Mouse (Mus musculus): ENCODE results near the gene Azi2.

The Azi2 gene

GRCm38 (mm10) chr9:118071337-118071736 is 31.0 kb downstream of the Azi2 start:
- in situ Hi-C loops (cut with MboI; ENCODE audit: low pct_unique_long_range_greater_than_20kb in 1 of 2, low sequenced_read_pairs in 2 of 2, unreplicated experiment in 1 of 2), result loop anchor here (25.0 kb wide), 2 partner anchors 291 to 416 kb away; partner anchors contain the start of gene Eomes (in 2 of the 2)

GRCm38 (mm10) chr9:118072101-118072500 is 31.8 kb downstream of the Azi2 start:
- in situ Hi-C loops (cut with MboI; ENCODE audit: low pct_unique_long_range_greater_than_20kb in 1 of 2, low sequenced_read_pairs in 2 of 2, unreplicated experiment in 1 of 2), result loop anchor here (25.0 kb wide), 2 partner anchors 290 to 415 kb away; partner anchors contain the start of gene Eomes (in 2 of the 2)

- in situ Hi-C loops (cut with MboI; ENCODE audit: low pct_unique_long_range_greater_than_20kb in 1 of 2, low sequenced_read_pairs in 2 of 2, unreplicated experiment in 1 of 2), result loop anchor here (25.0 kb wide), 2 partner anchors 289 to 414 kb away; partner anchors contain the start of gene Eomes (in 2 of the 2)
Observed at GRCm38 (mm10) chr9:118073358-118073757, 33.1 kb downstream of the Azi2 start.

GRCm38 (mm10) chr9:118082575-118083431 is 42.5 kb downstream of the Azi2 start:
- in situ Hi-C loops (cut with MboI; ENCODE audit: low pct_unique_long_range_greater_than_20kb in 1 of 2, low sequenced_read_pairs in 2 of 2, unreplicated experiment in 1 of 2), result no loop called here

- in situ Hi-C loops (cut with MboI; ENCODE audit: low pct_unique_long_range_greater_than_20kb in 1 of 2, low sequenced_read_pairs in 2 of 2, unreplicated experiment in 1 of 2), result no loop called here
Observed at GRCm38 (mm10) chr9:118083834-118084233, 43.5 kb downstream of the Azi2 start.

- in situ Hi-C loops (cut with MboI; ENCODE audit: low pct_unique_long_range_greater_than_20kb in 1 of 2, low sequenced_read_pairs in 2 of 2, unreplicated experiment in 1 of 2), result no loop called here
Observed at GRCm38 (mm10) chr9:118099395-118099794, 59.1 kb downstream of the Azi2 start.

GRCm38 (mm10) chr9:118100484-118100883 is 60.2 kb downstream of the Azi2 start:
- in situ Hi-C loops (cut with MboI; ENCODE audit: low pct_unique_long_range_greater_than_20kb in 1 of 2, low sequenced_read_pairs in 2 of 2, unreplicated experiment in 1 of 2), result no loop called here

- in situ Hi-C loops (cut with MboI; ENCODE audit: low pct_unique_long_range_greater_than_20kb in 1 of 2, low sequenced_read_pairs in 2 of 2, unreplicated experiment in 1 of 2), result no loop called here
Observed at GRCm38 (mm10) chr9:118101802-118102201, 61.5 kb downstream of the Azi2 start.

- in situ Hi-C loops (cut with MboI; ENCODE audit: low pct_unique_long_range_greater_than_20kb in 1 of 2, low sequenced_read_pairs in 2 of 2, unreplicated experiment in 1 of 2), result no loop called here
Observed at GRCm38 (mm10) chr9:118108527-118109011, 68.3 kb downstream of the Azi2 start.

- in situ Hi-C loops (cut with MboI; ENCODE audit: low pct_unique_long_range_greater_than_20kb in 1 of 2, low sequenced_read_pairs in 2 of 2, unreplicated experiment in 1 of 2), result no loop called here
Observed at GRCm38 (mm10) chr9:118109697-118110359, 69.5 kb downstream of the Azi2 start.

- in situ Hi-C loops (cut with MboI; ENCODE audit: low pct_unique_long_range_greater_than_20kb in 1 of 2, low sequenced_read_pairs in 2 of 2, unreplicated experiment in 1 of 2), result no loop called here
Observed at GRCm38 (mm10) chr9:118110360-118110710, 70.0 kb downstream of the Azi2 start.
